Mouse (Mus musculus): ENCODE measurements around the gene Tent4b. TPM values are rescaled to one million over a fixed set of nuclear protein-coding genes. Genes with fewer than 3 reads are reported as not detected.

Gene Tent4b
- total RNA-seq, 2 experiments from 2014 or later, result 15.7 to 19.4 TPM

DNA sequence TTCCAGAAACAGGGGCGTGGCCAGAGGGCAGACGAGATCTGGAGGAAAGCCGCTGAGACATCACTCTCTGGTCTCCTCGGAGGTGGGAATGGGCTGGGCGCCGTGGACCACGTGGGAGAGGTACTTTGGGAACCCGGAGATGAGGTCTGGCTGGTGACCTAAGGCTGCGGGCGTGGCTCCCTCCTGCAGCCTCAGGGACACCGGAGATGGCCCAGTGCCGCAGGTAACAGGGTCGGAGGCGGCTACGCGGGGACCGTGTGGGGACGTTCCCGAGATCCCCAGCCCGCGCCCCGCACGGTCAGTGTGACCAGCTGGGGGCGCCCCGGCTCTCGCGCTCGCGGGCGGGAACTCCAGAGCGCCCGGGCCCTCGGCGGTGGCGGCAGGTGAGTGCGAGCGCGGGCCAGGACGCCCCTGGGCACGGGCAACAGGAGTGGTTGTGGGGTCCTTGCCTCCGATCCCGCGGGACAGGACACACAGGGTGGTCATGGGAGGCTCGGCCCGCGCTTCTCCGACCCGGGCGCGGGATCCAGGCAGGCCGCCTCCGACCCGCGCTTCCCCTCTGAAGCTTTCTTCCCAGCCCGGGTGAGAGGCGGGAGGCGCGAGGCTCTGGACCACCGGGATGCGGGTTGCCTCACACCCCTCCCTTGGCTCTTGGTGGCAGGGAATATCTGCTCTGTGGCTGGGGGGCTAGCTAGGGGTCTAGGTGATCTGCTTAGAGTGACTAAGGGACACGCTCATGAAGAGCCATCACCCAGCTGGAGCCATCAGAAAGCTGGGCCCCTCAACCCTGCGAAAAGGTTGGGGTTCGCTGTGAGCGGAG lies 73.4 kb downstream of the Tent4b start, which contains the start of gene Adcy7:
Adcy7 (plus strand) TSS at position 173 of the 820 bp plus-strand sequence.
- intact Hi-C loops (cut with DNase I), result no loop called here
- peak; percentile 64 to 69 for DNase-seq

DNA sequence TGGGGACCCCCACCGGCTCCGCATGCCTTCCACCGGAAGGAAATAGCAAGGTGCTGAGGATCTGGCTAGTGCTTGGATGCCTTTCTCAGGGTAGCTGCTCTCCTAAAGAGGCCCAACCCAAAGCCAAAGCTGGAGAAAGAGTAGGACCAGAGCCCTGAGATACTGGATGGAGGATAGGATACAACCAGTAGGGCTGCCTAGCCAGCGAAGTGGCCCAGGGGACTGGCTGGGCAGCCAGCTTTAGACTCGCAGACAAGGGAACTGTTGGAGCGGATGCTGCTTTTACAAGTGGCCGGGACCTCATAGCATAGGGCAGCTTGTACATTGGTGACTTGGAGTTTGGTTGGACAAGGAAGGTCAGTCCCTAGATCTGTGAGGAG lies 74.0 kb downstream of the Tent4b start:
- intact Hi-C loops (cut with DNase I), result no loop called here
- DNase-seq, result no peak

DNA sequence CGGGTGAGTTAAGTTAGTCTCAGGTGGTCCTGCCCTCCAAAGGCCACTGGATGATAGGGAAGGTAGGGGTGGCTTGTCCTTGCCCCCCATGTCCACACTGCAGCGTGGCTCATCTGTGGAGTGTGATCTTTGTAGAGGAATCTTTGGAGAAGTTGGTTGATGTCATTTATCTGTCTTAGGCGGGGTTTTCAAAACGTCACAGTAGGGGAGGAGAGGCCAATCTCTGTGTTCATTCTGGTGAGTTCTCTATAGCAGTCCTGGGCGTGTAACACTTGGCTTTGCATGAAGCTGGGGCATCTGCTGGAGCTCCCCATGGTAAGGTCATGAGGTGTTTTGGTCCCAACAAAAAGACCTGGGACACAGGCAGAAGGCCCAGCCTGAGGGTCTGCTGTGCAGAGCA lies 75.1 kb downstream of the Tent4b start:
- DNase-seq, result no peak
- intact Hi-C loops (cut with DNase I), result no loop called here

DNA sequence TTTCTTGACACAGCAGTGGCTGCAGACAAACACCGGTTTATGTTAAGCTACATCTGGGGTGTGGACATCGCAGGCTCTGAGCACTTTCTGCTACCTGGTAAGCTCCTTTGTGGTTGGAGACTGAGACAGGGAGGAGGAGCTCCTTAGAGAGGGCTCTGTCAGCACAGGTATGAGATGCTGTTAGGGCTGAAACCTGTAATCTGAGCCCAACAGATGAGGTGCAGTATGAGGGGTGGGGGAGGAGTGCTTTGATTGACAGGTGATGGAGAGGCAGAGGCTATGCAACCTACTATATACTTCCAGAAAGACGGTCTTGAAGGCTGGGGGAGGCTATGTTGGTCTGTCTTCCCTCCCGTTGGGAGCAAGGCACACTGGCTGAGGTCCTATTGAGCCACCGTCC lies 80.2 kb downstream of the Tent4b start:
- intact Hi-C loops (cut with DNase I), result no loop called here
- no peak for DNase-seq

DNA sequence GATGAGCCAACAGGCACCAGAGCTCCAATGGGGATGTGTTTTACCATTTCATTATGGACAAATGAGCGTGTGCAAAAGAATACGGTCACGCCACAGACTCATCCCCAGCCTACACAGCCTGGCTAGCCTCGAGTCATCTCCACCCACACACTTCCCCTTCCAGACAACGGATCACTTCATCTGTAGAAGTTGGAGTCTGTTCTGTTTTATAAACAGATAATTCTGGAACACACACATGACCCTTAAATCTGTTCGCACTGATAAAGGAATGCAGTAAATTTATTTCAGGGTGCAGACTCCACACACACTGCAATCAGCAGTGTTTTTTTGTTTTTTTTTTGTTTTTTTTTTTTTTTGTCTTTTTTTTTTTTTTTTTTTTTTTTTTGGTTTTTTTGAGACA lies 80.7 kb downstream of the Tent4b start:
- DNase-seq, result no peak
- intact Hi-C loops (cut with DNase I), result no loop called here

DNA sequence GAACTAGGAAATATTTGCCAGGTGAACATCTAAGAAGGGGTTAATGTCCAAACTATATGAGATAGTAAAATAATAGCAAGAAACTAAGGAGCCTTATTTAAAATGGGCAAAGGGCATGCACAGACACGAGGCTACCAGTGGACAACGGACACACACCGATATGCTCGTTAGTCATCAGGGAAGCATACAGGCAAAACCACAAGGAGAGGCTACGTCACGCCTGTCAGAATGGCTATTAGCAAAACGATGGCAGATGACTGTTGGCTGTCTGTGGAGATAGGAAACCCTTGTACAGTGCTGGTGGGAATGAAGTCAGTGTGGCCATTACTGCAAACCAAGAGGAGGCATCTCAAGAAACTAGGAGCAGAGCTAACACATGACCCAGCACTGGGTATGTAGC lies 81.9 kb downstream of the Tent4b start:
- no peak for DNase-seq
- intact Hi-C loops (cut with DNase I), result no loop called here

DNA sequence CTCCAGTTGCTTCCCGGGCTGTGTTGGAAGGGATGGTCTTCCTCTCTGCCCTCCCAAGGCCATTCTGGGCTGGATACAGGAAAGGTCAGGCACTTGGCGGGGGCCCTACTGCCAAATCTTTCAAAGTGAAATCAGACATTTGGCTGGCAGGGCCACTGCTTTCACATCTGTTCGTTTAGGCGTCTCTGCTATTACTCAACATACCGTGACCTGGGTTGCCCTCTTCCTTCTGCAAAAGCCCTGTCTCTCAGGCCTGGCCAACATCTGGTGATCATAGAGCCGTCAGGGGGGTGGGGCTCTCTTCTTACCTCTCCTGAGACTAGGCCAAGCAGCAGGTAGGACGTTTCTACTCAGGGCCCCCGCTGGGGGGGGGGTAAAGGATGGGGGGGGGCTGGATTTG lies 83.7 kb downstream of the Tent4b start:
- intact Hi-C loops (cut with DNase I), result no loop called here
- DNase-seq, result peak; percentile 87 to 88

DNA sequence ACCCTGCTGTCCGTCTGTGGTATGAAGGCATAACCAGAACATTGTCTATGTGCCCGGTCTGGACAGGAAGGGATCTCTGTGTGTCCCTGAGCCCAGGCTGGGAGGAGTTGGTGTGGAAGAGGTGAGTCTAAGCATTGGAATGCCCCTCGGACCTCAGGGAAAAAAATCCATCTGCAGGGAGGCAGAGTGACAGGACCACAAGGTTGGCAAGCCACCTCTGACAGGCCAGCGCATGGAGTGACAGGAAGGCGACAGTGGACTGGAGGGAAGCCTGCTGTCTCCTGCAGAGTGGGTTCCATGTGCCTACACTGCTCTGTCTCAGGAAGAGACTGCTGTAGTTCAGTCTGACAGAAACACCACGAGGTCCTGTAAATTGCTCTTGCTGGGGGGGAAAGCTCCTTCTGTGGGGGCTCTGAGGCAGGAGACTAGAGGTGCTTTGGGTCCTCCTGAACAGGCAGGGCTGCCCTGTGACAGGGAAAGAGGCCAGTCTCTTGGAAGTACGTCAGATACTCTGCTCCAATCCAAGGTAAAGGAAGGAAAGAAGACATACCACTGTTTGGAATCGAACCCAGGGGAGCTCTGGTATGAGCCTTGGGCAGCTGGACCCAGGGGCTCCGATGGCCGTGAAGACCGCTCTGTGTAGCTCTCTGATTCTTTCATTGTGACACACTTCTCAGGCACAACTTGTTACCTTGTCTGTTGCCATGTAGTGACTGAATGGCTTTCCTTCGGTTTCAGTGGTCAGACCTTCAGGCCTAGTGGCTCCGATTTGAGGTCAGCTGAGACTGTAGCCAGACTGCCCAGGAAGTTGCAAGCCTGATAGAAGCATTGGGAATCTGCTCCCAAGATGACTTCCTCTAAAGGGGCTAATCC lies 84.5 kb downstream of the Tent4b start:
- intact Hi-C loops (cut with DNase I), result no loop called here
- peak in 1 of 2 experiments; percentile 13 for DNase-seq

DNA sequence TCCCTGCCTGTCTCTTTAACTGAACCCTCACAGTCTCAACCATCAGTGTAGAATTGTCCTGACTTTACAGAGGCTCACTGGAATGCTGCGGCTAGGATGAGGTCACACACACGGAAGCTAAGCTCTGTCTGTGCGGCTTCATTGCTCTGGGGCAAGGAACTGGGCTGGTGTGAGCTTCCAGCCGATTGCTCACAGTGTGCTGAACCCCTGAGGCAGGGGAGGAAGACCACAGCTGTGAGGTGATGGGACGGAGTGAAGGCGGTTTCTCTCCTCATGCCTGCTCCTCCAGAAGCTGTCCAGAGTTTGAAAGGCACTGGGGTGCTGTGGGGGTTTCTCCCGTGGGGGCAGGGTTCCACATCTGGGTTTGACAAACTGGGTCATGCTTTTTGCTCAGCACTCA lies 85.7 kb downstream of the Tent4b start:
- DNase-seq, result peak; percentile 53 to 54
- intact Hi-C loops (cut with DNase I), result no loop called here

DNA sequence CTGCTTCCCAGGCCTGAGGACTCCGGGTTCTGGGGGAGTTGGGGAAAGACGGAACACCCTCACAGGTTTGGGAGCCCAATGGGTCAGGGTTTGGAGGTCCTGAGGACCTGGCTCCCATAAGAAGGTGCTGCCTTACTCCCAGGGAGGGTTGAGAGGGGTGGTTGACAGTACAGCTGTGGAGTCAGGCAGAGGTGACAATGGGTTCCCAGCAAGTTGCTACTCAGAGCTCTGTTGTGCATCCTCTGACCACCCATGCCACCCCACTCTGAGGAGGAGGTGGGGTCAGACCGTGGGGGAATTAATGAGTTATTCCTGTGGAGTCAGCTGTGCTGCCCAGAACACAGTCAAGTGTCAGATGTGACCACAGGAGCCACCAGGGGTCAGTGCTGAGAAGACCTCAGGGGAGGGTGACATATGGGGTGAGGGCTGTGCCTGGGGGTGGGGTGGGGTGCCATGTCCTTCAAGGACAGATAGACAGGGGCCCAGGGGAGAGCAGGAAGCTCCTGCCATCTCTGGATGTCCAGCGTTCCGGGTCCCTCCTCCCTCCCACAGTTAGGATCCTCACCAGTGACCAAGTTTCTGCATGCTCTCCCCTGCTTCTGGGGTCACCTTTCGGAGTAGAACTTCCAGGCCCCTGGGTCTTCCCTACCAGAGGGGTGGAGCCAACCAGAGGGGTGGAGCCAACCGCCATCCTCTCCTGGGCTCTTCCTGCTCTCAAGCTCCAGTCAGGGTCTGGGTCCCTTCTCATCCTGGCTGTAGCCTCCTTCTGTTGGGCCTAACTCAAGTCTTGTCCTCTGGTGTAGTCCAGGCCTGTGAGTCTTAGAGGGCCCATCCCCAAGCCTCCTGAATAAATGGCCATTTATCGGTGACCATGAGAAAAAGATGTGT lies 86.7 kb downstream of the Tent4b start:
- intact Hi-C loops (cut with DNase I), result no loop called here
- peak in 1 of 2 experiments; percentile 12 for DNase-seq

DNA sequence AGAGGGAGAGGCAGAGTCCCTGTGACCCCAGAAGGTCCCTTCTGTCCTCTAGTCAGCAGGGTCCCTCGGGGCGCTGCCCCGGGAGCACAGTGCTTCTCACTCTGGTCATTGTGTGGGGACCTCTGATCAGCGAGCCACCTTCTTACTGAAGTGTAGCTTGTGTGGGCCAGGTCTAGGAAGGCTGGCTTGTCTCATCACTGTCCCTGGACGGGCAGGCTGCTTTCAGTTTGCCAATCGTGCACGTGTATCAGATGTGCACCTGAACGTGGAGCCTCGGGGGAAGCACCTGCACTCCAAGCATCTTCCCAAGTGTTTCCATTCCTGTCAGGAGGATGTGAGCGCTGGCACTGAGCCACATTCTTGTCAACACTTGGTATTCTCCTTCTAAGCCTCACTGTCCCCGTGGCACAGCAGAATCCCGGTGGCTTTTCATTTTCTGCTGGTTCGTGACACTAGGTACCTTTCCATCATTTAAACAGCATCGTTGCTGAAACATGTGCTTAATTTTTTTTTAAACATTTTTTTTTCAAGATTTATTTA lies 87.5 kb downstream of the Tent4b start:
- intact Hi-C loops (cut with DNase I), result no loop called here
- DNase-seq, result no peak

DNA sequence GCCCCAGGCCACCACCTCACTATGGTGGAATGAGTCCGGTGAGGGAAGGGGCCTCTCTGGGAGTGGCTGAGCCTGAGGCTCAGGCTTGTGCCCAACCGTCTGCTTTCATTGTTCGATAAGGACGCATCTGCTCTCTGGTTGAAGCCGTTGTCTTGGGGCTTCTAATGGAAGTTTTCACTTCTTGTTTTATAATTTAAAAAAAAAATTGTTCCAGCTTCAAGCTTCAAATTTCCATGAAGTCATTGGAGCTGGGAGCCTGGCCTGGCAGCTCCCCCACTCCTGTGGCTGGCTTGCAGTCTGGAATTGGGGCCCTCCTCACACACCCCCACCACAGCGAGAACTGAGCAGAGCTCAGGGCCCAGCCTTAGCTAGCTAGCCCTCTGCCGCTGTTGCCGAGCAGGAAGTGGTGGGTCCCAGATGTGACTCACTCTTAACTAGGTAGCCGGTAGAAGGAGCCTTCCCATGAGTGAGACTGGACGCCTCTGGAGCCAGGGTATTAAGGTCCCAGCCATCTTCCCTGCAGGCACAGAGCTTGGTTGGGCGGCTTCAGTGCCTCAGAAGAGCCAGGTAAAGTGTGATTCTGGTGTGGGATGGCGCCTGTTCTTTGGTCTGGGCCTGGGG lies 89.7 kb downstream of the Tent4b start:
- DNase-seq, result peak; percentile 61 to 67

DNA sequence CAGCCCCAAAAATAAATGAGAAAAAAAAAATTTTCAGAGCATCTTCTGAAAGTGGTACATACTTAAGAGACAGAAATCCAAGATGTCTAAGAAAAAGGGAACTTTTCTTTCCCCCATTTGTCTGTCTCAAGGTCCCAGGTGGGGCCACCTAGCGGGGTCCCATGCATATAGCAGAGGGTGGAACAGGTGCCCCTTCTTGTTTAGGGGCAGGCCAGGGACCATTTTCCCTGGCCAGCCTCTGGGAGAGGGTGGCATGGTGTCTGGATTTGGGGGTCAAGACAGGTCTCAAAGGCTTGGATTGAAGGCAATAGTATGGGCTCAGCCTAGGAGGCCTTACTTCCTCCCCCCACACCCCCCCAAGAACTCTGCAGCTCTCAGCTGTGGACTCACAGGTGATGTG lies 90.9 kb downstream of the Tent4b start:
- intact Hi-C loops (cut with DNase I), result no loop called here
- no peak for DNase-seq

More for the DNA sequence above, 89.7 kb downstream of the Tent4b start:
- intact Hi-C loops (cut with DNase I), result no loop called here

DNA sequence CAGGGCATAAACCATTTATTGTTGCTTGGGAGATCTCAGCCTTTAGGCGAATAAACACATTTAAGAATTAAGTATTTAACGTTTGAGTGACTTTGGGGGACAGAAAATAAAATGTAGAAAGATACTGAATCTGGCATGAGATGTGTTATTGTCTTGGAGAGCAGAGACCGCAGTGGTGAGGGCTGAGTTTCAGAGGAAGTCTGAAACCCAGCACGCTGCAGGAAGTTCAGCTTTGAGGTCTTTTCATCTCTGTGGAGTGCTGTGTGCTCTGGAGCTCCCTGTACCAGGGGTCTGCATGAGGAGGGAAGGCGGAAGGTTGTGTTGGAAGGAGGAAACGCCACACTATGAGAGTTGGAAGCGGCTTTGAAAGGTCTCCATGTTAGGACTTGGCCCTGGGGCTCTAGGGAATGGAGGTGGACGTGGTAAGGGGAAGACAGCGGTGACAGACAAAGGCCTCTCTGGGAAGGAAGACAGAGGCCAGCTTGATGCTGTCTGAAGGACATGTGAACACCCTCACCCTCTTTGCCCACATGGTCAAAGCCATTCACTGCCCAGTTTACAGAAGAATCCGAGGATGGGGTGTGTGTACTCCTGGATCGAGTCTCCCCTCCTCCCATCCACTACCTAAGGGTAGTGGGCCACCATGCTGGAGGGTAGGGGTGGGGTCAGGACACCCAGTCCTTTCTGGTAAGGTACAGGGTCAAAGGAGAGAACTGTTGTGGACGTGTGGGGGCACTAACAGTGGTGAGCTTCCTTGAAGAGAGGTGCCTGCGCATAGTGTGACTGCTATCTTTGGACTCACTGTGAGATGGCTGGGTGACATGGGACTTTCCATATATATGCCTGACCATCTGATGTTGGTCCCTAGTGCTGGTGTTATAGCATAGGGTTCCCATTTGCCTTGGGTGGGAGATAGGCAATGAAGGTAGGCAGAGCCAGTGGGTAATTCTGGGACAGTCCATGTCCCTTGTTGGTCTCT lies 91.6 kb downstream of the Tent4b start:
- no peak for DNase-seq
- intact Hi-C loops (cut with DNase I), result no loop called here

DNA sequence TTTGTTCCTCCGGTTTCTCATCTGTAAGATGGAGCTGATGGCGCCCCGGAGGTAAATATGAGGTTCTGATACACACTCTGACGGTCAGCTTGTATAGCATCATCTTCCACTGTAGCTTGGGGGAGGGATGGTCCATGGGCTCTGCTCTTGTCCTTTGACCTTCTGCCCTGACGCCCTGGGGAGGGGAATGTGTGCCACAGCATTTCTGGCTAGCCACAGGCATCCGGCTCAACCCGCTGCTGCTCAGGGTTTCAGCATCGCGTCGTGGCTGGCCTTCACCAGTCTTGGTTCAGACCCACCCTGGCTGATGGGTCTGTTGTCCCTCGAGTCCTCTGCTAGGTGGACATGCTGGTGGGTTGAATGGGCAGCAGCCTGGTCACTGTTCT lies 92.3 kb downstream of the Tent4b start:
- no peak for DNase-seq
- intact Hi-C loops (cut with DNase I), result no loop called here

DNA sequence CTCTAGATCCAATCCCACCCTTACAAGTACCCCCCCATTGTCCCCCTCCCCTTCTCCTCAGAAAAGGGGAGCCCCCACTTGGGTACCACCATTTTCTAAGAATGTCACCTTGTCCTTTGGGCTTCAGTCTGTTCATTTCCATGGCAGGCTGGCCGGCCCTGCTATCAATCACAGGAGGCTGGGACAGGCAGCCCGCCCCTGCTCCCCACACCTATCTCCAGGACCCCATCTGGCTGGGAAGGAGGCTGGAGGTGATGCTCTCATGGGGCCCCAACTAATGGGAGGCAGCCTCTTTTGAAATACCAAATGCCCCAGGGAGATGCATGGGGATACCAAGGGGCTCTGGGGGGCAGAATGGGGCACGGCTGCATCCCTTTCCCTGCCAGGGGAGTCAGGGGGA lies 93.9 kb downstream of the Tent4b start:
- no peak for DNase-seq
- intact Hi-C loops (cut with DNase I), result no loop called here

DNA sequence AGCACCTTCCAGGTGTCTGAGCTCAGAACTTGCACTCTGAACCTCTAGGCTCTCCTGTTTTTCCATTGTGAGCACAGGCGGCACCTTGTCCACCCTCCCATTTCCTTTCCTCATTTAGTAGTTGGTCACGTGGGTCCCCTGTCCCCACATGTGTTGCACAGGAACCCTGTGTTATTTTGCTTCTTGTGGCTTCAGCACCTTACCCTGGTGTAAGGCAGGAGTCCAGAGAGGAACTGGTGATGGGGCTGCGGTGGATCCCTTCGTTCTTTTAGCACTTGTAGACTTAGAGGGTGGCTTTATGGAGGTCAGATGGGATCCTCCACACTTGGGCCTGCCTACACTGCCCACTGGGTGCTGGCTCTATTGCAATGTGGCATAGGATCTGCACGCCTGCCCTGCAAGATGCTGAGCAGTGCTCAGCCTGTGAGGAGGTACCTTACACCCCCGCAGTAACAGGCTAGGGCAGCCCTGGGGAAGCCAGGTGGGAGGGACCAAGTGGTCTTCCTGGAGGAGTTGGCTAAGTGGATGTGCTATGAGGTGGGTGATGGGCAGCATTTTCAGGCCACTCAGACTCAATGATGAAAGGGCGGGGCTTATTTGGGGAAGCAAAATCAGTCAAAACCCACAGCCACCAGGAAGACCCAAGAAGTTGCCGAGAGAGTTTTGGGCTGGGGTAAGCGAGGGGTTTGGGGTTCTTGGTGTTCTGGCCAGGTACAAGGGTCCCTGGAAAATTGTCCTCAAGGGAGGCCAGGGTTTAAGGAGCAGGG lies 94.8 kb downstream of the Tent4b start:
- no peak for DNase-seq
- intact Hi-C loops (cut with DNase I), result no loop called here

DNA sequence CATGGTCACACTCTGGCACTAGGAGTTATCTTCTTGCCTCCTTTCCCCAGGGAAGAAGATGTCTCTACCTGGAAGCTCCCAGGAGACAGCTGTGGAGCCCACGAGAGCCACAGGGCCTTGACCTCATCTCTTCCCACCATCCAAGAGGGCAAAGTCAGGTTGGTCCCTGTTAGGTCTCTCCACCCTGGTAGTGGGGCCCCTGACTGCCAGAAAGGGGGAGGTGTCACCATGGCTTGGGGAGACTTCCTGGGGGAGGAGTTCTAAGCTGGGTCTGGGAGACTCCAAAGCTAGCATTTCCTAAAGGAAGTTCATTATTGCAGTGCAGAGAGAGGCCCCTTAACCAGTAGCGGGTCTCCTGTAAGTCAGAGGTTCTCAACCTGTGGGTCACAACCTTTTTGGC lies 96.0 kb downstream of the Tent4b start:
- intact Hi-C loops (cut with DNase I), result no loop called here
- no peak for DNase-seq

All from heart, postnatal 10 days (tissue).